Mouse (Mus musculus) thymus, postnatal 4 days (tissue): Measurements from ENCODE around the gene Gtf2f2.

Source experiments
- DNase-seq: peaks from one replicate; pipeline ENCODE4 v3.0.0; 2021

The Gtf2f2 gene

DNA sequence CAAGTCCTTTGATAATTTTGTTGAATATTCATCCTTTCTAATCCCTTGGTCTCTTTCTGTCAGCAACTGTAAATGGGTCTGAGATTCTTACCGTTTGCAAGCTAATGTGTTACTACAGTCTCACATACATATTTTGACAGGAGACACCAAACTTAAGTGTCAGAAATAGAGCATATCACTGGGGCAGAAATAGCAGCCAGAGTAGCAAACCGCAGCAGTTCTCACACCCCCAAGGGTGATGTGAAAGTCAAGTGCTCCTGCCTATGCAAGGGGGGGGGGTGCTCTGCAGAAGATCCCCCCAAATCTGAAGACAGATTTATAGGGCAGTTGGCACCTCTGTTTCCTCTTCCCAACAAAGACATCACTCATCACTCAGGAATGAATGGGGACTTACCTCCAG, 152.5 kb downstream of the Gtf2f2 start:
- no peak for DNase-seq

DNA sequence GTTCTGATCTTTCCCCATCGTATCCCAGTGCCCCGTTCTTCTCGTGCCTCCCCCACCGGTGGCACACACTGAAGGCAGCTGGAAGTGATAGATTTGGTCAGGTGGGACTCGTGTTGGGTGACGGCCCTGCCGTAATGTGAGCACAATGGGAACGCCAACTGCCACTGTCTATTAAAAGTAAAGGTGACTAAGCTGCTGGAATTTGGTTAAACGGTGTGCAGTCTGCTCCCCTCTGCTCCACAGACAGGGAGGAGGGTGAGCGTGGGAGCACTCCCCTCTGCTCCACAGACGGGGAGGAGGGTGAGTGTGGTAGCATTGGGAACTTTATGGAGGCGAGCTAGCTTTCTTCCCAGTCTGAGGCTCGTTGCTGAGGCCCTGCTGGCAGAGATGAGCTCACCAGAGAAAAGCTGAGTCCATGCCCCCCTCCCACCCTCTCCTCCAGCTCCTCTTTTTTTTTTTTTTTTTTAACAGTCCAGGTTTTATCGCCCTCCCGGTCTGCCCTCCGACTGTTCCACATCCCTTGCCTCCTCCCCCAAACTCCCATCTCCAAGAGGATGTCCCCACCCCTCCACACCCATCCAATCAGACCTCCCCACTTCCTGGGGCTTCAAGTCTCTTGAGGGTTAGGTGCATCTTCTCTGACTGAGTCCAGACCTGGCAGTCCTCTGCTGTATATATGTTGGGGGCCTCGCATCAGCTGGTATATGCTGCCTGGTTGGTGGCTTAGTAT, 155.2 kb downstream of the Gtf2f2 start:
- no peak for DNase-seq

DNA sequence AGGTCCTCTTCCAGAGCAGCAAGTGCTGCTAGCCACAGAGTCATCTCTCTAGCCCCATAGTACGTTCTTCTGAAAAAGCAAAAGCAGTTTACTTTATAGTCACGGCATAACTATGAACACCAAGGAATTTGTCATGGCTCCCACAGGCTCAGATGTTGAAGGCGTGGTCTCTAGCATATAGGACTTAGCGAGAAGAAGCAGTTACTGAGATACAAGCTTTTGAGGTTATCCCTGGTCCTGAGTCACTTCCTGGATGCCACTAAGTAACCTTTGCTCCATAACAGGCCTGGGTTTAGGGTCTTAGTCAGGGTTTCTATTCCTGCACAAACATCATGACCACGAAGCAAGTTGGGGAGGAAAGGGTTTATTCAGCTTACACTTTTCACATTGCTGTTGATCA, 158.6 kb downstream of the Gtf2f2 start:
- no peak for DNase-seq

DNA sequence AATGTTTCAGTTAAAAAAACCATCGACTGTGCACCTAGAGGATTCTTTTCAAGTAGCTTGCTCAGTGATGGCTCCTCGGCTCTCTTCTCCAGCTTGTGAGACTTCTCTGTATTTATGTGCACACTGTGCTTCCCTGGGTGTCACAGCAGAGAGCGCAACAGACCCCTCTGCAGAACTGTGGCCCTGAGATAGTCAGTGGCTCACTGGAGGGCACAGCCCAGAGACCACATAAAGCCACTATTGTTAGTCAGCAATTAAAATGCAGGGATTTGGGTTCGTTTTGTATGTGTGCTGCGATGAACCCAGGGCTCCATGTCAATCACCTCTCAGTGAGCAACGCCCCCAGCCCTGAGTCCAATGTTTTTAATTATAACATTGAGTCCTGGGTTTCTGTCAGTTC, 159.8 kb downstream of the Gtf2f2 start:
- no peak for DNase-seq

DNA sequence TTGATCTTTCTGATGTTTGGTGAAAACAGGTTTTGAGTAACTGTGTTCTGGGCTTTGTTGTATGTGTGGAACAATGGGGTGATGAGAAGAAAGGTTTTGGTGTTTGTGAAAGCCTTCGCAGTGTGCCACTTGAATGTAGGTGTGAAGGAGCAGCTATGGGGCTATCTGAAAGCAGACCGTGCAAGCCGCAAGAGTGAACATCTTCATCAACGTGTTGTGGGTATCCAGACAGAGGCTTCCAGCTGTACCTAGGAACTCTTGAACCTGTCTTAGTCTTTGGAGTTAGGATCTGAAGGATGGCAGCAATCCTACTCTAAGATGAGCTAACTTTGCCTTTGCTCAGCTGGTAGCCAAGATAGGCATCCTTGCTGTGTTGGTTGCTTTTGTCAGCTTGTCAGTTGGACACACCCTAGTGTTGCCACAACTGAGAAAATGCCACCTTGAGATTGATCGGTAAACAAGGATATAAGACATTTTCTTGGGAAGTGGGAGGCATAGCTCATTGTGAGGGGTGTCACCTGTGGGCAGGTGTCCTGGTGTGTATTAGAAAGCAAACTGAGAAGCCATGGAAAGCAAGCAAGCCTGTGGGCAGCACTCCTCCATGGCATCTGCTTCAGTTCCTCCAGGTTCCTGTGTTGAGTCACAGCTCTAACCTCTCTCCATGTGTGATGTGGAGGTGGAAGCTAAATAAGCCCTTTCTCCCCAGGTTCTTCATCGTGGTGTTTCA, 160.7 kb downstream of the Gtf2f2 start:
- DNase-seq = no peak

DNA sequence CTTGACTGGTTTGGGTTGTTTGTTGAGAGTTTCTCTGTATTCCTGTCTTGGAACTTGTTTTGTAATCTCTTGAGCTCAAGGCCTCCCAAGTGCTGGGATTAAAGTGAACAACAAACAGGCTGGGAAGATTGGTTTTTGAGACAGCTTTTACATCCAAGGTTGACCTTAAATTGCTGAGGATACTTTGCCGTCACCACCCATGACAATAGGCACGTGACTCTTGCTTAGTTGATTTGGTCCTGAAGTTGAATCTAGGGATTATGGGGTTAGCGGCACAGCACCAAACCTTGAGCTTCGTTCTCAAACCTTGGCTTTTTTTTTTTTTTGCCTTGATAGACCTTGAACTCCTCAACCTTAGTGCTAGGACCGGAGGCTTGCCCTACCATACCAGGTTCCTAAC, 161.4 kb downstream of the Gtf2f2 start:
- DNase-seq = no peak

DNA sequence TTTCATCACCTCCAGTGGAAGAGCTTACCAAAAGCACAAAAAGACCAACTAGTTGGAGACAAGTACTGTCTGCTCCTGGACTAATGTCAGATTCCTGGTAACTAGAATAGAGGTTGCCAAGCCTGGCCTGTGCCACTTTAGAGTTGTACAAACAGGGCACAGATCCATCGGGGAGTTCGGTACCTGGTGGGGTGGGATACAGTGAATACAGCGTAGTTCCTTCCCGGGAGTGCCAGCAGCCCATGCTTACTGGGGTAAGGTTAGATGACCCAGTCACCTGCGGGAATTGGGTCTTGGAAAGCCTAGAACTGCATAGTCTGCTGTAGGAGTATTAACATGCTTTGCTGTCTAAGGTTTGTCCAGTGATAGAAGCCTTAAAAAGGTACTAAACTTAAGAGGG, 162.2 kb downstream of the Gtf2f2 start:
- no peak for DNase-seq

DNA sequence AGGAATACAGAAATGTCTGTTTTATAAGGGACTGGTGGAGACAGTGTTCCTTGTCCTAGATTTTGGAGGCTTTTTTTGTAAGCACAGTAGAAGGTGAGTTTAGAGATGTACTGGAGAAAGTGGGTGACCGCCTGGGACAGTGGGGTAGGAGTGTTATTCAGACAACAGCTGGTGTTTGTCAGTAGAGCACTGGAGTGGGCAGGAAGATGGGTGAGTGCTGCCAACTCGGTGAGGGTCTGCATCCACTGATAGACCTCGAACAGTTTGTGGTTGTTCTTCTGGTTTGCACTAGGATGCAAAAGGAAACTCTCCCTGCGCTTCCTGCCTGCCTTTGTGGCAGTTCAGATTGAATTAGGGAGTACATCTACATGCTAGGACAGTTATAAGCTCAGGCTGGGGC, 163.0 kb downstream of the Gtf2f2 start:
- DNase-seq = no peak
